Mouse (Mus musculus) Patski (cell line): ENCODE data around the gene Ubr4. TPM values are rescaled to one million over a fixed set of nuclear protein-coding genes. Genes with fewer than 3 reads are reported as not detected.

ENCODE experiments used
- ATAC-seq: fragments of 100-300 bp; one replicate; pipeline ENCODE4 v1.8.0; 2021
- CTCF ChIA-PET: fragments of 350-600 bp; sonication (Branson Sonifier 250); formaldehyde crosslinking; loops from one replicate; lab custom pipeline; 2022; ENCODE audit warnings: inconsistent platforms; lab: Charles Lee
- POLR2A ChIA-PET: fragments of 350-600 bp; sonication (Branson Sonifier 250); formaldehyde crosslinking; loops from one replicate; lab custom pipeline; 2022; ENCODE audit warnings: antibody characterized with exemption, inconsistent platforms; lab: Charles Lee
- DNase-seq: peaks from one replicate; pipeline ENCODE4 v3.0.0-alpha.2; 2011; ENCODE audit warnings: low read depth, low spot score
- H3K27me3 ChIP-seq: fragments of 371-371 bp; one replicate; pipeline ENCODE4 v1.5.1; 2021
- CTCF ChIP-seq: fragments of 100-300 bp; IDR thresholded peaks from one replicate; pipeline ENCODE4 v1.5.1; 2021
- in situ Hi-C: fragments of 300-500 bp; cut with MboI; formaldehyde crosslinking; loops from 3 replicates; pipeline ENCODE4 v1.11.1; 2018; ENCODE audit warnings: low pct_unique_long_range_greater_than_20kb, mixed read lengths
- polyA plus RNA-seq: library from polyadenylated mRNA; unstranded; gene quantifications from one replicate; pipeline ENCODE4 v1.2.3, GENCODE M21; 2021

Ubr4 gene
- polyA plus RNA-seq, 1 experiment from 2014 or later: 100 TPM

DNA sequence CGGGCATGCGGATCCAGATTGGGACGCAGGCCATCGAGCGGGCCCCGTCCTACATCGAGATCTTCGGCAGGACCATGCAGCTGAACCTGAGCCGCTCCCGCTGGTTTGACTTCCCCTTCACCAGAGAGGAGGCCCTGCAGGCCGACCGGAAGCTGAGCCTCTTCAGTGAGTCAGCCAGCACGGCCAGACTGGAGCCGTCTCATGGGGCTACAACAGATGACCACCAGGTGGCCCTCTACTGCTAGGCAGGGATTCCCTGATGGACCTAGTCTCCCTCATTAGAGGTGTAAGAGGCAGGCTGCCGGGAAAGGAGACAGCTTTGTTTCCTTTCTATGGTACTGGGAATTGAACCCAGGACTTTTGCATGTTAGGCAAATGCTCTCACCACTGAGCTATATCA, 77.8 kb downstream of the Ubr4 start:
- CTCF ChIA-PET: interaction anchor here (0.8 to 1.9 kb wide), 13 partner anchors 9 to 206 kb away, joined by 3 to 12 read pairs (median 5); no protein-coding TSS in a partner anchor
- POLR2A ChIA-PET: interaction anchor here (0.9 kb wide), 1 partner anchor 11 kb away, joined by 4 read pairs; no protein-coding TSS in a partner anchor
- DNase-seq (peak; percentile 49), ATAC-seq (peak; percentile 60)
- no peak for TF ChIP-seq CTCF
- H3K27me3 ChIP-seq: no peaks in the 10 kb centered on the region
- in situ Hi-C loops: no loop called here

- H3K27me3 ChIP-seq: no peaks in the 10 kb centered on the region
- POLR2A ChIA-PET: interaction anchor here (0.6 to 0.9 kb wide), 2 partner anchors 10 to 191 kb away, joined by 3 to 4 read pairs; no protein-coding TSS in a partner anchor
- DNase-seq (no peak), ATAC-seq (no peak)
- in situ Hi-C loops: no loop called here
- CTCF ChIA-PET: interaction anchor here (0.8 to 1.9 kb wide), 12 partner anchors 9 to 34 kb away, joined by 3 to 12 read pairs (median 4); no protein-coding TSS in a partner anchor
- no peak for TF ChIP-seq CTCF
Observed at GRCm38 (mm10) chr4:139430891-139431290, 78.5 kb downstream of the Ubr4 start.

GRCm38 (mm10) chr4:139432966-139433765, 80.8 kb downstream of the Ubr4 start:
- ChIA-PET POLR2A (no interaction called here), CTCF (interaction anchor here (1.4 kb wide), 1 partner anchor 9 kb away, joined by 4 read pairs; no protein-coding TSS in a partner anchor)
- no peak for DNase-seq
- ATAC-seq: no peak
- in situ Hi-C loops: no loop called here
- no peaks in the 10 kb centered on the region for H3K27me3 ChIP-seq
- TF ChIP-seq CTCF: no peak

DNA sequence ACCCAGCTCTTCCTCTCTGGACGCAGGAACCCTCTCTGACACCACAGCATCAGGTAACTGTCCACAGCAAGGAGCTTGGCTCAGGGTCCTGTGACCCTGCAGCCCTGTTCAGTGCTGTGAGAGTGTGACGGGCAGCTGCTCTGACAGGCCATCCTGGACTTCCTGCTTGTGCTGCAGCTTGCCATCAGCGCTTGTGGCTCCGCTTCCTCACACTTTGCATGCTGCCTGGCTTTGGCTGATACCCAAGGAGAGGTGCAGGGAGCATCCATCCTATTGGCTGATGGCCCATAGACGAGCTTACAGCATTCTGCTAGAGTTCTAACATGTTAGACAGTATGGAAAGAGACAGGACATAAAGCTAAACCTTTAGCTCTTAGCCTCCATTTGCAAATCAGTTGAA, 88.8 kb downstream of the Ubr4 start:
- ChIA-PET CTCF (interaction anchor here (1.0 to 3.0 kb wide), 3 partner anchors 8 to 170 kb away, joined by 3 to 11 read pairs (median 4); no protein-coding TSS in a partner anchor), POLR2A (interaction anchor here (0.5 to 1.6 kb wide), 2 partner anchors 11 to 52 kb away, joined by 3 to 4 read pairs; no protein-coding TSS in a partner anchor)
- no peaks in the 10 kb centered on the region for H3K27me3 ChIP-seq
- ATAC-seq: no peak
- in situ Hi-C loops: no loop called here
- no peak for TF ChIP-seq CTCF
- no peak for DNase-seq

GRCm38 (mm10) chr4:139441806-139442205, 89.4 kb downstream of the Ubr4 start:
- in situ Hi-C loops: no loop called here
- CTCF ChIA-PET: interaction anchor here (1.0 to 3.0 kb wide), 3 partner anchors 9 to 169 kb away, joined by 3 to 11 read pairs (median 4); no protein-coding TSS in a partner anchor
- no peak for ATAC-seq
- POLR2A ChIA-PET: interaction anchor here (1.6 kb wide), 1 partner anchor 11 kb away, joined by 4 read pairs; no protein-coding TSS in a partner anchor
- no peak for DNase-seq
- TF ChIP-seq CTCF: no peak
- no peaks in the 10 kb centered on the region for H3K27me3 ChIP-seq

DNA sequence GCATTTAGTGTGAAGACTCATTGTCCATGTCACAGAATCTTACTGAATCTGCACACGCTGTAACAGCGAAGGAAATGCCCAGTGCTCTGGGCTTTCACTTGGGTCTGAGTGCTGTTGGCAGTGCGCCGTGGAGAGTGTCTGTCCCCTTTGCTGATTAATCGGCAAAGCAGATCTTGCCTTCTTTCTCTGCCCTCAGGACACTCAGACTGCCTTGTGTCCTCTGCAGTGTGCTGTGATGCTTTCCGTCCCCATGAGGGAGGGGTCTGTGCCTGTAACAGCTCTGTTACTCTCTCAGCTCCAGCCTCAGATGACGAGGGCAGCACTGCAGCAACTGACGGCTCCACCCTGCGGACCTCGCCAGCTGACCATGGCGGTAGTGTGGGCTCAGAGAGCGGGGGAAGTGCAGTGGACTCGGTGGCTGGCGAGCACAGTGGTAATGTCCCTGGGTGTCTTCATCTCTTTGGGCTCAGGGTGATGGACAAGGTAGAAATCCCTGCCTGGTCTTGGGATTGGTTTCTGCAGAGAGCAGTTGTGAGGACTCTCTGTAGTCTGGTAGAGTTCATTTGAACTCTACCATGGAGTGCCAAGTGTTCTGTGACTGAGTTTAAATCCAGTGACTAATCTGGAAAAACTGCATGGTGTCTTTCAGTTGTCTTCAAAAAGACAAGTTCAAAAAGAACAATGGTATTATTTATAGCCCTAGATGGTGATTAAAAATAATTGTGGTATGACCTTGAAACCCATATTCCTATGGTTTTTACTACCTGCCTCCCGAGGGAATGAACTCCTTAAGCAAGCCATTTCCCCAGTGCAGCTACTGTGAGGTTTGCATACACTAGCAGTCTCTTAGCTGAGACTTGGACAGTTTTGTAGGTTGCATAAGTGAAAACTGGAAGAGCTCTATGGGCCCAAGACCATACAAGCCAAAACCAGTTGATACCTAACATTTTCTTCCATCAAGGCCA, 90.3 kb downstream of the Ubr4 start:
- DNase-seq: peak; percentile 71

GRCm38 (mm10) chr4:139444315-139444714, 91.9 kb downstream of the Ubr4 start:
- ATAC-seq (no peak), DNase-seq (no peak)
- TF ChIP-seq CTCF: no peak
- CTCF ChIA-PET: no interaction called here
- H3K27me3 ChIP-seq: no peaks in the 10 kb centered on the region
- POLR2A ChIA-PET: interaction anchor here (1.3 kb wide), 1 partner anchor 9 kb away, joined by 6 read pairs; no protein-coding TSS in a partner anchor
- in situ Hi-C loops: no loop called here

More for the DNA sequence above, 90.3 kb downstream of the Ubr4 start:
- no peak for TF ChIP-seq CTCF
- peak; percentile 79 for ATAC-seq
- in situ Hi-C loops: no loop called here
- H3K27me3 ChIP-seq: no peaks in the 10 kb centered on the region
- CTCF ChIA-PET: interaction anchor here (1.4 to 3.0 kb wide), 2 partner anchors 9 to 12 kb away, joined by 4 to 11 read pairs; no protein-coding TSS in a partner anchor
- POLR2A ChIA-PET: interaction anchor here (1.3 kb wide), 1 partner anchor 11 kb away, joined by 6 read pairs; no protein-coding TSS in a partner anchor

DNA sequence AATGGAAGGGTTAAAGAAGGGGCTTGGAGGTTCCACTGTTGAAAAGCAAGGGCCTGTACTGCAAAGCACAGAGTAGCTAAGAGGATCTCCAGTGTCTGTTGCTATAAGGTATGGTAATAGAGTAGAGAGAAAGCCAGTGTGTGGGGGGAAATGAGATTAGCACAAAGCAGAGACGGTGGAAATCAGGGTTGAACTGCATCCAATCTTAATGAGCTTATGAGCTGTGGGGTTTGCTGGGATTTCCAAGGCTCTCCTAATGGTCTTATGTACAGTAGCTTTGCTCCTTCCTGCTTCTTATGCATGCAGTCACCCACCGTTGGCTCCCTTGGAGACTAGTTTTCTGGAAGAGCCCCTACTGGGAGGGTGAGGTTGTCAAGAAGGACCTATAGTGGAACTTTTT, 93.8 kb downstream of the Ubr4 start:
- DNase-seq (no peak), ATAC-seq (no peak)
- TF ChIP-seq CTCF: no peak
- no peaks in the 10 kb centered on the region for H3K27me3 ChIP-seq
- in situ Hi-C loops: no loop called here
- CTCF ChIA-PET: interaction anchor here (2.0 kb wide), 1 partner anchor 16 kb away, joined by 8 read pairs; no protein-coding TSS in a partner anchor
- POLR2A ChIA-PET: interaction anchor here (1.2 to 1.4 kb wide), 2 partner anchors 10 to 19 kb away, joined by 3 to 4 read pairs; no protein-coding TSS in a partner anchor
